ENCODE assay signal across 11 mouse cellular contexts in genomic region chr1:72065090-72065489, GRCm38 (mm10).
A peak's percentile ranks its signal among the peaks of the same experiment; 100 is the strongest.
DNase-seq lines count a peak whose midpoint lies in the region; ATAC-seq and TF ChIP-seq lines count a peak whose summit lies in the region.
"Had no signal": no experiment of that assay in that cellular context is flagged by ENCODE, and none has a peak within 500 bp of the region (broad histone marks: within the 10 kb centered on the region; RNA-seq: fewer than 3 reads in every experiment).

No protein-coding gene starts in this region.

- no peak for ATAC-seq in hindbrain, embryonic 13.5 days (ENCODE audit: low FRiP score)
- no peak for ATAC-seq in hindbrain, embryonic 11.5 days (ENCODE audit: low FRiP score)

- TF ChIP-seq POLR2A in cerebellum, adult 2 months (IDR thresholded peaks at IDR 0.05; ENCODE audit: borderline replicate concordance, insufficient read depth, low read length): no peak

- peak; percentile 30 to 47 for DNase-seq in cerebellum, postnatal 14 days
- no peak for DNase-seq in cerebellum, postnatal 36 days
- DNase-seq in hindbrain, embryonic 11.5 days (ENCODE audit: low spot score): no peak
- DNase-seq in right cerebral cortex, postnatal 4 days: peak; percentile 39
- DNase-seq in right cerebral cortex, postnatal 36 days (ENCODE audit: low spot score in 2 of 2): no peak
- no peak for DNase-seq in B cell, adult 2 months
- no peak for DNase-seq in cerebellum, adult 2 months
- DNase-seq: gastrocnemius, postnatal 36 days had no signal

- H3K27me3 ChIP-seq in hindbrain, embryonic 13.5 days: no peaks in the 10 kb centered on the region
- H3K27me3 ChIP-seq in hindbrain, embryonic 11.5 days (ENCODE audit: control insufficient read depth, insufficient read depth, low read length): no peaks in the 10 kb centered on the region
- H3K27me3 ChIP-seq in cerebellum, adult 2 months (ENCODE audit: control insufficient read depth, insufficient read depth, low read length): no peaks in the 10 kb centered on the region
- H3K27me3 ChIP-seq: embryonic facial prominence, embryonic 12.5 days; neural tube, embryonic 12.5 days had no signal

- WGBS in hindbrain, embryonic 13.5 days: 55% methylated on average over 13 of the region's 13 CpGs
- whole genome bisulfite sequencing in hindbrain, embryonic 11.5 days: 78% methylated on average over 13 of the region's 13 CpGs
- 8% methylated on average over 13 of the region's 13 CpGs for WGBS in cerebellum, adult 2 months

- H3K4me2 ChIP-seq in hindbrain, embryonic 13.5 days: 0 out of 2 replicates have a peak overlapping the region, but pooled peaks have one; percentile 0
- no peak overlapping the region for H3K4me2 ChIP-seq in hindbrain, embryonic 11.5 days (replicated peaks; ENCODE audit: low read depth, low read length)
- H3K4me2 ChIP-seq: embryonic facial prominence, embryonic 12.5 days; neural tube, embryonic 12.5 days had no signal

- no peaks in the 10 kb centered on the region for H3K36me3 ChIP-seq in hindbrain, embryonic 13.5 days
- no peaks in the 10 kb centered on the region for H3K36me3 ChIP-seq in hindbrain, embryonic 11.5 days (ENCODE audit: control insufficient read depth, insufficient read depth, low read length)
- H3K36me3 ChIP-seq: embryonic facial prominence, embryonic 12.5 days; neural tube, embryonic 12.5 days had no signal

- H3K27ac ChIP-seq in hindbrain, embryonic 13.5 days: no peak overlapping the region
- H3K27ac ChIP-seq in hindbrain, embryonic 11.5 days (ENCODE audit: low read depth, low read length): no peak overlapping the region
- H3K27ac ChIP-seq in cerebellum, adult 2 months (ENCODE audit: insufficient read depth, low read length): no peak overlapping the region
- H3K27ac ChIP-seq: embryonic facial prominence, embryonic 12.5 days; neural tube, embryonic 12.5 days had no signal

- no peak overlapping the region for H3K9ac ChIP-seq in hindbrain, embryonic 13.5 days
- no peak overlapping the region for H3K9ac ChIP-seq in hindbrain, embryonic 11.5 days (ENCODE audit: low read depth, low read length)
- H3K9ac ChIP-seq: embryonic facial prominence, embryonic 12.5 days; neural tube, embryonic 12.5 days had no signal

- H3K4me1 ChIP-seq in hindbrain, embryonic 13.5 days (replicated peaks): peaks cover 11% of the 10 kb centered on the region; the same call in 1 of the 2 replicates
- H3K4me1 ChIP-seq in hindbrain, embryonic 11.5 days (replicated peaks; ENCODE audit: control insufficient read depth, insufficient read depth, low read length): no peaks in the 10 kb centered on the region
- no peaks in the 10 kb centered on the region for H3K4me1 ChIP-seq in cerebellum, adult 2 months (ENCODE audit: control insufficient read depth, insufficient read depth, low read length)
- H3K4me1 ChIP-seq: neural tube, embryonic 12.5 days had no signal

- no peak for TF ChIP-seq CTCF in cerebellum, adult 2 months (IDR thresholded peaks at IDR 0.05; ENCODE audit: borderline replicate concordance, insufficient read depth, low read depth, low read length)

- no peak overlapping the region for H3K4me3 ChIP-seq in hindbrain, embryonic 13.5 days
- no peak overlapping the region for H3K4me3 ChIP-seq in hindbrain, embryonic 11.5 days (ENCODE audit: low read depth, low read length)
- H3K4me3 ChIP-seq in cerebellum, adult 2 months (replicated peaks; ENCODE audit: insufficient read depth, low read depth, low read length): no peak overlapping the region
- H3K4me3 ChIP-seq: embryonic facial prominence, embryonic 12.5 days; neural tube, embryonic 12.5 days had no signal

- H3K9me3 ChIP-seq in hindbrain, embryonic 13.5 days: no peaks in the 10 kb centered on the region
- no peaks in the 10 kb centered on the region for H3K9me3 ChIP-seq in hindbrain, embryonic 11.5 days (ENCODE audit: control insufficient read depth, low read length)
- H3K9me3 ChIP-seq: embryonic facial prominence, embryonic 12.5 days; neural tube, embryonic 12.5 days had no signal

Comparison
In these comparisons a context has a peak if more than half of its experiments do, and no peak if none do; other contexts are left out.
1. DNase-seq: peak in cerebellum, postnatal 14 days (2 of 2) and right cerebral cortex, postnatal 4 days (single experiment); none in cerebellum, postnatal 36 days (0 of 2), hindbrain, embryonic 11.5 days (single experiment), right cerebral cortex, postnatal 36 days (0 of 2), B cell, adult 2 months (0 of 2) and cerebellum, adult 2 months (0 of 2).